Mouse (Mus musculus) hindlimb bud, embryonic 11.5 days (tissue): ENCODE data around the gene Dchs1.

Experiments
- DNase-seq: peaks from one replicate; pipeline ENCODE4 v3.0.0-alpha.2; 2012; ENCODE audit warnings: low read depth, low spot score; ENCODE audit errors: extremely low spot score

Dchs1 gene

GRCm38 (mm10) chr7:105703184-105703583, 84.3 kb downstream of the Dchs1 start:
- no peak for DNase-seq
